Mouse (Mus musculus): Measurements from ENCODE around the gene Tac2. TPM values are rescaled to one million over a fixed set of nuclear protein-coding genes. Genes with fewer than 3 reads are reported as not detected.
"Not testable (repeated sequence)": the region's sequence is repeated elsewhere in the genome, so short reads cannot be mapped to it uniquely, and the experiment has no call there.

The Tac2 gene
- total RNA-seq, 1 experiment from 2014 or later: not detected

DNA sequence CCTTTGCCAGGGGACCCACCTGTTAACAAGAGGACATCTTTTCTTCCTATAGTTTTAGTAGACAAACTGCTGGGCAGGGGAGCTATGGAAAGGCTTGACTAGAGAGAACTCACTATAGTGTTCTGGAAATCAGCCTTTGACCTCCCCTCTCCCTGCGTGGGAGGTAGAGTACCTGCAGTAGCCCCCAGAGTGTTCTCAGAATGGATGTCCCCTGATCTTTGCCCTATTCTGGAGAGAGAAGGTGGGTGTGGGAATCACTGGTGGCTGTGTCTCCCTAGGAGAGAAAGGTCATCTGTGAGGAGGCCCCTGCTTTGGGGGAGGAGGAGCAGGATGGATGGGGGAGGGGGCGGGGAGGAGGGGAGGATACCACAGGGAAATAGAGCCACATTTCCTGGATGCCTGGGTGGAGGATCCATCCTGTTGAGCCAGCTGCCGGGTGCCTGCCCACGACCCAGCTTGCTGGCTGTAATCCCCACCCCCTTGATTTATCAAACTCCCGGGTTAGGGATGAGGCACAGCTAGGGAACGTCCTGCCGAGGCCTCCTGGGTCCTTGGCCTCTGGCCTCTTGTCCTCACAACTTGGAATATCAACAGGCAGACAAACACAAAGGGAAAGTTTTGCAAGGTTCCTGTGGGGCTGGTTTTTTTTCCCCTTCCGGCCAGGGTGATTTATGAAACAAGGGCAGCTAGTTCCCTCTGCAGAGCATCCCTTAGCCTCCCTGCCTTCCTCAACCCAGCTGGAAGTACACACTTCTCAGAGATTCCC, 24.8 kb downstream of the Tac2 start:
- no peak for ATAC-seq (replicated peaks; ENCODE audit: insufficient number of reproducible peaks, low FRiP score, low TSS enrichment, poor library complexity, severe bottlenecking)

DNA sequence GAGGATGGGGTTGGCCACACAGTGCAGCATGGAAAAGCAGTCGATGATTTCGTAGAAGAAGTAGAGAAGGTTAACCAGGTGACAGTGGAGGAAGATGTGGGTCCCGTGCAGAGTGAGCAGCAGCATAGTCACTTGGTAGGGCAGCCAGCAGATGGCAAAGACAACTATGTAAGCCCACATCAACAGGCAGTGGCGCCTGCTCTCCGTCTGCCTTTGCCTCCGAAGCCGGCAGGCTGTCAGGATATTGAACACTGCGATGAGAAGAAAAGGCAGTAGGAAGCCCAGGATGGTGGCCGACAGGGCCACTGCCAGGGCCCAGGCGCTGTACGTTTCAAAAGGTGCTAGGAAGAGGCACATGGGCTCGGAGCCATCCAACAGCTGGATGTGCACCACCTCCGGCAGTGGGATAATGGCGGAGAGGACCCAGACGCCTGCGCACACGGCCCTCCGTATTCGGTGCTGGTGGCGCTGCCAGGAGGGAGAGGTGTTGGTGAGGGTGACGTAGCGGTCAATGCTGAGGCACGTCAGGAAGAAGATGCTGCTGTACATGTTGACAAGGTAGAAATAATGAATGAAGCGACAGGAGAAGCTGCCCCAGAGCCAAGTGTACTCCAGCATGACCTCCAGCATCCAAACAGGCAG, 26.0 kb downstream of the Tac2 start:
- ATAC-seq (replicated peaks; ENCODE audit: insufficient number of reproducible peaks, low FRiP score, low TSS enrichment, poor library complexity, severe bottlenecking): no peak

DNA sequence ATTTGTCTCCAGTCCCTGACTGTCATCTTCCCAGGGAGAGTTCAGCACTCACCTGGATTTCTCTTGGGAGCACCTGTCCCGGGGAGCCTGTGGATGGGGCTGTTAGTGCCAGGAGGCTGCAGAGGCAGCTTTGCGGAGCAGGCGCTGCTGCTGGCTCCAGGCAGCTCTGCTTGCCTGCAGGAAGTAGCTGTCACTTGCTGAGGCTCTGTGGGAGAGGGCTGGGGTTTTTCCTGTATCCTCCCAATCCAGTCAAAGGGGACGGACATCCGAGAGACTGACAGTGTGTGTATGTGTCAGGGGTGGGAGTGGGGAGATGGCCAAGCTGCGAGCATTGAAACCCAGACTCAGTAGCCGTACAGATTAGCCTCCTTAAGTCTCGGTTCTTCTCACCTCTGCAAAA, 27.3 kb downstream of the Tac2 start, which contains the start of gene Gpr182:
TSS of gene Gpr182 (minus strand) at position 185 of the 400 bp plus-strand sequence.
- ATAC-seq (replicated peaks; ENCODE audit: insufficient number of reproducible peaks, low FRiP score, low TSS enrichment, poor library complexity, severe bottlenecking): no peak

DNA sequence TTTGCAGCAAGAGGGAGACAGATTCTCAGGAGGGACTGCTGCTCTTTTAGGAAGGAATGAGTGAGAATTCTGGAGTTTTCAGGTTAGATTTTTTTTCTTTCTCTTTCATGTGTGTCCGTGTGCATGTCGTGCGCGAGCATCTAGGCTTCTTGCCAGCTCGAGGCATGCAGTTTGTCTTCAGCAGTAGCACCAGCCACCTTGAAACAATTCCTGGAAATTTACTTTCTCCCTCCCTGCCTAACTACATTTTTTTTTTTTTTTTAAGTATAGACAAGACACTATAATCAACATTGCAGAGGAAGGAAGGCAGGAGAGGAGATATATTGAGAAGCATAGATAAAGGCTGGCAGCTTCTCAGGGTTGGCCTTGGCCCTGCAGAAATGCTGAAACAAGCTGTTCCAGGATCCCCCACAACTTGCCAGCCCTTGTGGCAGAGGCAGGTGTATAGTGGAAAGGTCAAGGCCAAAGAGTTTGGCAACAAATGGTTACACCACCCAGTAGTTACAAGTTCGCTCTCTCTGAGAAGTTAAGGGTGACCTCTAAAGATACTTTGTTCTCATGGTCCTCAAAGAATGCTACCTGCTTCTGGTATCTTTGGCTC, 30.4 kb downstream of the Tac2 start:
- ATAC-seq (replicated peaks; ENCODE audit: insufficient number of reproducible peaks, low FRiP score, low TSS enrichment, poor library complexity, severe bottlenecking): no peak

DNA sequence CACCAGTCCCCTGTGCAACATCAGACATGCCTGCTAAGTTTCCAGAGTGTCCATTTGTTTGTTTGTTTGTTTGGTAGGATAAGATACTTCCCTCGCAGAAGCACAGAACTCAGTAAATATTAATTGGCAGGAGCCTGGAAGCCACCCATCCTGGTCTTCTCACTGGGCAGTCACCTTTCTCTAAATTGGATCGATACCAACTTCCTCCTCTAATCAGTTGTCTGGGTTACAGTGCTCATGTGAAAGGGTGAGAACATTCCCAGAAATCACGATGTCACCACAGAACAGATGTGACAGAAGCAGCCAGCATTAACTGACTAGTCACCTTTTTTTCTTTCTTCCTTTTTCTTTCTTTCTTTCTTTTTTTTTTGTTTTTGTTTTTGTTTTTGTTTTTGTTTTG, 31.0 kb downstream of the Tac2 start:
- no peak for ATAC-seq (replicated peaks; ENCODE audit: insufficient number of reproducible peaks, low FRiP score, low TSS enrichment, poor library complexity, severe bottlenecking)

DNA sequence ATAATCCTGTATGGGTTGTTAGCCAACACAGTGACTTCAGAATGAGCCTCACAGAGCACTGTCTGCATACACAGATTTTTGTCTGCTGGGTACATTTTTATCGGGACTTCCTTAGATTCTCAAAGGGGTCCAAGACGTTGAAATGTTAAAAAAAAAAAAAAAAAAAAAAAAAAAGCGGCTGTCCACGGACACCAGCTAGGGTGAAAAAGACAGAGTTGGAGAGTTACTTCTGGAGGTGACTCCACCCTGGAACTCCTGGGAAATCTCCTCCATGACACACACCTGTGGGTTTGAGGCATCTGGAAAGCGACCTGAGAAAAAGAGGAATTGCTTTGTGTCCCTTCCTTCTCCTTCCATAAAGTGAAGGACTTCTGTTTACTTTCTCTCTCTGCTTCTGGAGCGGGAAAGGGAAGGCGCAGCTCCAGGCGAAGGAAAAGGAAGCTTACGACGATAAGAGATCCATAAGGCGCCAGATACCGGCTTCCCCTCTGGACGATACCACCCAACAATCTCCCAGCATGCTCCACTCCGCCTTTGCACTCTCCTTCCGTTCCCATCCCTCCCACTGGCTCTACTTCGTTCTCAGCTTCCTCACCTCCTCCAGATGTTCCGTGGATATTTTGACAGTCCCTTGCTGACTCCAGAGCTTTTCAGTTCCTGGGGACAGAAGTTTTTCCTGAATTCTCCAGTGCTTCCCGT, 31.6 kb downstream of the Tac2 start:
- no peak for ATAC-seq (replicated peaks; ENCODE audit: insufficient number of reproducible peaks, low FRiP score, low TSS enrichment, poor library complexity, severe bottlenecking)

DNA sequence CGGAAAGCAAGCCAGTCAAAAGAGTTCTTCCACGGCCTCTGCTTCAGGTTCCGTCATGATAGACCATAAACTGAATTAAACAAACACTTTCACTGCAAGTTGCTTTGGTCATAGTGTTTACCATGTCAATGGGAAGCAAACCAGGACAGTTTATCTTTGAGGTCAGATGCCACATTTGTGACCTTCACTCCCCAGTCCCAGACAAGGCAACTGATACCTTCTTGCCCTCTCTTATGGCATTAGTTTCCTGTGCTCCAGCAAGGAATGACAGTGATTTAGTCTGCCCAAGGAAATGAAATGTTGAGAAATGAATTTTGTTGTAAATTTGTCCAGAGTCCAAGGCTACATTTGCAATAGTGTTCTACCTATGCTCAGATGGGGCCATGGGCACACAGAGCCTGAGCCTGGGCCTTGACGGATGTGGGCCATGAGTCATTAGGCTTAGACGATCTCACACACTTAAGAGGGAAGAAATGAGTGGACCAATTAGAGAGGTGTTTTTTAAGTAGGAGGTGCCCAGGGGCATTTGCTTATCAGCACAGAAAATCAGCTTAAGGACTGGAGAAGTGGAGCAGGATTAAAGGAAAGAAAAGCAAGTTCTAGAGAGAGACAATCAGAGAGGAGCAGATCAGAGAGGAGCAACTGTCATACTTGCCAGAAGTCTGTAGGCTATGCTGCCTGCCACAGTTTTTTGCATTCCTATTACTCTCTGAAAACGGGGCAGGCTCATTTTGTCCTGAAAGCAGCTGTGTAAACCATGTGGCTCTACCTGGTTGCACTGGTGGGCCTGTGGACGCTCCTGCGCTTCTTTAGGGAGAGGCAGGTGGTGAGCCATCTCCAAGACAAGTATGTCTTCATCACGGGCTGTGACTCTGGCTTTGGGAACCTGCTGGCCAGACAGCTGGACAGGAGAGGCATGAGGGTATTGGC, 35.2 kb downstream of the Tac2 start, which contains the start of the genes Rdh1 and Rdh16f1:
TSS of gene Rdh1 (plus strand) at position 541 of the 930 bp plus-strand sequence.
TSS of gene Rdh16f1 (plus strand) at position 607 of the 930 bp plus-strand sequence.
- no peak for ATAC-seq (replicated peaks; ENCODE audit: insufficient number of reproducible peaks, low FRiP score, low TSS enrichment, poor library complexity, severe bottlenecking)

DNA sequence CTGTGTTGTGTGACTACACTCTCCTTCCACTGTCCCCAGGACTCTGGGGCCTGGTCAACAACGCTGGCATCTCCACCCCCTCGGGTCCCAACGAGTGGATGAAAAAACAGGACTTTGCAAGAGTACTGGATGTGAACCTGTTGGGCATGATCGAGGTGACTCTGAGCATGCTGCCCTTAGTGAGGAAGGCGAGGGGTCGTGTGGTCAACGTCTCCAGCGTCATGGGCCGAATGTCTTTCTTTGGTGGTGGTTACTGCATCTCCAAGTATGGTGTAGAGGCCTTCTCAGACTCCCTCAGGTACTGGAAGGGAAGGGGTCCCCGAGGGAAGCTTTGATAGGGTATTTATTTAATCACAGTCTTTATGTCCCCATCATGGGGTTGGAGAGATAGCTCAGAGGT, 38.6 kb downstream of the Tac2 start:
- not testable (repeated sequence) for ATAC-seq (replicated peaks; ENCODE audit: insufficient number of reproducible peaks, low FRiP score, low TSS enrichment, poor library complexity, severe bottlenecking)

DNA sequence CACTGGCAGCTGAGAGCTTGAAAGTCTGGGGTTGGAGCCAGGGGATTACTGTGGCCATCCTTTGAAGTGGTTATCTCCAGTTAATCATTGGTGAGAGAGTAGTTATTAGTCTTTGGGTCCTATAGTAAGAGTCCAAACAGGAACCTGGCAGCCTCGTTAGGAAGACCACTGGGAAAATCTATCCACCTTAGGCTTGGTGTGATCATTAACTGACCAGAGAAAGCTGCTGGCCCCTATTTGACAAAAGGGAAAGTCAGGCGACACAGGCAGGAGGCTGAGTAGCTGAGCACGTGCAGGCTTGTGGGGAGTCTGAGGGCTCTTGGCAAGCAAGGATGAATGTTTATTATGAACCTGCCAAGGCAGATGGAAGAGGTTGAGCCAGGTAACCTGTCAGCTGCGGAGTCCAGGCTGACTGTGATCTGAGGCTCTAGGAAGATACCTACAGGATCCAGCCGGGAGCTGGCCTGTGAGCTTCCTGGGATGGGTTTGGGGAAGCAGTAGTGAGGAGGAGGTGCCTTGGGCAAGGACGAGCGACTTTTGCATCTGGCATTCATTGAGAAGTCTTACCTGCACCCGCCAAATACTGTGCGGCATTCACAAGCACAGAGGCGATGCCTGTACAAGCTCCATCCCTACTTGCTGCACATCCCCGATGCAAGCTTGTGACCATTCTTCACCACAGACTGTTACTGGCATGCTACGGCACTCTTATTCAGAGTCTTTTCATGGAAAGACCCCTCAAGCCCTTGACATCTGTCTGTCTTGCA, 39.8 kb downstream of the Tac2 start:
- no peak for ATAC-seq (replicated peaks; ENCODE audit: insufficient number of reproducible peaks, low FRiP score, low TSS enrichment, poor library complexity, severe bottlenecking)

DNA sequence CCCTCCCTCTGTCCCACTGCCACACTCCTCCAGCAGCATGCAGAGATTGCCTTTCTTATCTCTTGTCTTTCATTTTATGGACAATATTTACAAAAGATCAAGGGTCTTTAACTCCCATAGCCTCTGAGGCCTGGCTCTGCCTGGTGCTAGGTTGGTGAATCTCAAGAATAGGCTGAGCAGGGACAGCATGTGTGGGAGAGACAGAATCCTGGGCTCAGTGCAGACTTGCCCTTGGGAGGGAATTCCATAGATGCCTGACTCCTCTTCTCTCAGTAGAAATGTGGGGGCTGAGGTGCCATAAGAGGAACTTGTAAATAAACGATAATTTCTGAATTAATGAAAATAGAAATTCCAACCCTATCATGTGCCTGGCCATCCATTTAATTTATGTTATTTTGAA, 42.3 kb downstream of the Tac2 start:
- no peak for ATAC-seq (replicated peaks; ENCODE audit: insufficient number of reproducible peaks, low FRiP score, low TSS enrichment, poor library complexity, severe bottlenecking)

DNA sequence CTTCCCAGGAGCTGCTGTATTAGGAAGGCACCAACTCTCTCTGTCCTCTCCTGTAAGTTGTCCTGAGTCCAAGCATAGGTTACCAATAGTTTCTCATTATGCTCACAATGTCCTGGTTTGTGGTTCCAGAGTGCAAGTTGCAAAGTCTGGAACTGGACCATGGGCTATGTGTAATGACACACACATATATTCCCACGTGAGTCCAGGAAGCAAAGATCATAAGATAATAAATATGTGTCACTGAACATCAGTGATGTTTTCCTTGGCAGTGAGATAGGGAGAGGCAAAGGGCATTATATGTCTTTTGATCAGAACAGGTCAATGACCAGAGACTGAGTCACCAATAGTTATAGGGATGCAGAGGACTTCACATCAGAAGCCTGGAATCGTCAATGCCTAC, 51.7 kb downstream of the Tac2 start, which contains the start of gene Rdh9:
TSS of gene Rdh9 (plus strand) at position 376 of the 400 bp plus-strand sequence.
- no peak for ATAC-seq (replicated peaks; ENCODE audit: insufficient number of reproducible peaks, low FRiP score, low TSS enrichment, poor library complexity, severe bottlenecking)

Other genes with a start within 250 kb of the Tac2 start
- gene Stac3, start 222.8 kb upstream of the Tac2 start, total RNA-seq (2017): 0.32 to 9.8 TPM (median 1.4 TPM) in 3 replicates
- gene Ndufa4l2, start 209.5 kb upstream of the Tac2 start, total RNA-seq (2017): not detected in 3 replicates
- gene Shmt2, start 202.0 kb upstream of the Tac2 start, total RNA-seq (2017): 7.9 to 28.8 TPM (median 11.5 TPM) in 3 replicates
- not detected in 3 replicates for gene Nxph4, start 189.9 kb upstream of the Tac2 start, total RNA-seq (2017)
- 147 to 219 TPM (median 171 TPM) in 3 replicates for gene Lrp1, start 103.3 kb upstream of the Tac2 start, total RNA-seq (2017)
- gene Stat6, start 81.5 kb upstream of the Tac2 start, total RNA-seq (2017): 171 to 211 TPM (median 204 TPM) in 3 replicates
- 16.1 to 28.4 TPM (median 17.2 TPM) in 3 replicates for gene Nemp1, start 57.6 kb upstream of the Tac2 start, total RNA-seq (2017)
- 12.6 to 35.9 TPM (median 17.8 TPM) in 3 replicates for gene Nab2, start 55.9 kb upstream of the Tac2 start, total RNA-seq (2017)
- gene Myo1a, start 19.3 kb upstream of the Tac2 start, total RNA-seq (2017): 1.6 TPM in 1 of 3 replicates, not detected in the others
- gene Zbtb39, start 15.1 kb downstream of the Tac2 start, total RNA-seq (2017): 4.8 to 9.7 TPM (median 6.3 TPM) in 3 replicates
- gene Gpr182, start 27.3 kb downstream of the Tac2 start, total RNA-seq (2017): not detected in 3 replicates
- not detected in 3 replicates for gene Rdh1, start 35.2 kb downstream of the Tac2 start, total RNA-seq (2017)
- gene Rdh16f1, start 35.3 kb downstream of the Tac2 start, total RNA-seq (2017): not detected in 3 replicates
- 0.19 to 1.2 TPM (median 1.0 TPM) in 3 replicates for gene Rdh9, start 51.9 kb downstream of the Tac2 start, total RNA-seq (2017)
- gene Rdh16, start 76.7 kb downstream of the Tac2 start, total RNA-seq (2017): not detected in 3 replicates
- not detected in 3 replicates for gene Rdh19, start 125.5 kb downstream of the Tac2 start, total RNA-seq (2017)
- not detected in 3 replicates for gene Rdh16f2, start 142.0 kb downstream of the Tac2 start, total RNA-seq (2017)
- gene Rdh7, start 164.3 kb downstream of the Tac2 start, total RNA-seq (2017): not detected in 3 replicates
- gene Sdr9c7, start 174.0 kb downstream of the Tac2 start, total RNA-seq (2017): not detected in 3 replicates

Data from monocyte, adult 5-6 weeks (primary cell).